Mouse (Mus musculus): ENCODE results near the gene Pamr1. TPM values are rescaled to one million over a fixed set of nuclear protein-coding genes. Genes with fewer than 3 reads are reported as not detected.

Gene Pamr1
- polyA plus RNA-seq, 1 experiment from 2014 or later, result 4.4 TPM

DNA sequence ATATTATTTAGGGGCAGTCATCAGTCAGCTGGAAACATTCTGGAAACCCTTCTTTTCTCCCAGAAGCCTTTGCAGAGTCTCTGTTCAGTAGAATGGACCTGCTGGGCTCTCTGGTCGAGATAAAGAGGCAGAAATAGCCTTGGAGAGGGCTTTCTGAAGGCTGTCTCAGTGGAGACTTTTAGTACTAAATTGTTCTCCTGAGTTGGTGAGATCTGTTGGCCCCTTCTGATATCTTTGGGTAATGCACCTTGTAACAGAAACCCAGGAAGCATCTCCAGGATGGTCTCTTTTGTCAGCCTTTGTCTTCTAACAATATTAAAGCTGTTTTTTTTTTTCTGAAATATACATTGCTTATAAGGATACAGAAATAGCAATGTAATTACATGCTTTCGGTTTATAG is 111.2 kb downstream of the Pamr1 start:
- 58% methylated on average over 2 of the region's 2 CpGs for WGBS

DNA sequence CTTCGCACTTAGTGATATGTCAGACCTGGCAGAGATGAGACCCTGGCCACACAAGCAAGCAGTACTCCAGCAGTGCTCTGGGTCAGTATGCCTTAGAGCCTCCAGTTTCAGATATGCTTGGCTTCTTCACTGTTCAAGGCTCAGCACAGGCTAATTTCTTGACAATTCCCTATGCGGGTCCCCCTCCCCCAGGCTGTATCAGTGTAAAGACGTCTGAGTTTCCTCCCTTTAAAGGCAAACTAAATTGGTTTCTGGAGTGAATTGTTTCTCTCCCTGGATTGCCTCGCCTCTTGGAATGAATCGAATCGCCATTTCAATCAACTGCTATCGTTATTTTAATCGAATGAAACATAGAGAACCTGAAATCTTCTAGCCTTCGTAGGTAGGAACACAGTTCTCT is 113.1 kb downstream of the Pamr1 start:
- Histone ChIP-seq H3K27me3 (ENCODE audit: control insufficient read depth, insufficient read depth, low read length) (peaks cover 17% of the 10 kb centered on the region), H3K4me3 (ENCODE audit: low read depth, low read length) (no peak overlapping the region), H3K9me3 (ENCODE audit: control insufficient read depth, low read length) (no peaks in the 10 kb centered on the region), H3K4me1 (ENCODE audit: control insufficient read depth, insufficient read depth, low read length) (no peaks in the 10 kb centered on the region), H3K27ac (replicated peaks; ENCODE audit: low read depth, low read length) (no peak overlapping the region), H3K36me3 (ENCODE audit: control insufficient read depth, insufficient read depth, low read length) (no peaks in the 10 kb centered on the region), H3K9ac (ENCODE audit: low read length) (no peak overlapping the region), H3K4me2 (ENCODE audit: low read depth, severe bottlenecking) (no peak overlapping the region)
- WGBS, result 61% methylated on average over 9 of the region's 9 CpGs
- no peak for DNase-seq (ENCODE audit: low spot score)
- ATAC-seq (ENCODE audit: insufficient number of reproducible peaks, low FRiP score, low TSS enrichment, low read depth), result no peak

More for the DNA sequence above, 111.2 kb downstream of the Pamr1 start:
- no peak for DNase-seq (ENCODE audit: low spot score)
- Histone ChIP-seq H3K4me1 (ENCODE audit: control insufficient read depth, insufficient read depth, low read length) (no peaks in the 10 kb centered on the region), H3K9me3 (ENCODE audit: control insufficient read depth, low read length) (no peaks in the 10 kb centered on the region), H3K9ac (ENCODE audit: low read length) (no peak overlapping the region), H3K4me2 (ENCODE audit: low read depth, severe bottlenecking) (no peak overlapping the region), H3K36me3 (ENCODE audit: control insufficient read depth, insufficient read depth, low read length) (no peaks in the 10 kb centered on the region), H3K27ac (replicated peaks; ENCODE audit: low read depth, low read length) (no peak overlapping the region), H3K27me3 (ENCODE audit: control insufficient read depth, insufficient read depth, low read length) (peaks cover 21% of the 10 kb centered on the region), H3K4me3 (ENCODE audit: low read depth, low read length) (no peak overlapping the region)
- no peak for ATAC-seq (ENCODE audit: insufficient number of reproducible peaks, low FRiP score, low TSS enrichment, low read depth)

GRCm38 (mm10) chr2:102663339-102663738 is 113.5 kb downstream of the Pamr1 start:
- Histone ChIP-seq H3K36me3 (ENCODE audit: control insufficient read depth, insufficient read depth, low read length) (no peaks in the 10 kb centered on the region), H3K27me3 (ENCODE audit: control insufficient read depth, insufficient read depth, low read length) (peaks cover 14% of the 10 kb centered on the region), H3K4me1 (ENCODE audit: control insufficient read depth, insufficient read depth, low read length) (no peaks in the 10 kb centered on the region), H3K27ac (replicated peaks; ENCODE audit: low read depth, low read length) (no peak overlapping the region), H3K9me3 (ENCODE audit: control insufficient read depth, low read length) (no peaks in the 10 kb centered on the region), H3K4me3 (ENCODE audit: low read depth, low read length) (no peak overlapping the region), H3K4me2 (ENCODE audit: low read depth, severe bottlenecking) (no peak overlapping the region), H3K9ac (ENCODE audit: low read length) (no peak overlapping the region)
- ATAC-seq (ENCODE audit: insufficient number of reproducible peaks, low FRiP score, low TSS enrichment, low read depth) (no peak), DNase-seq (ENCODE audit: low spot score) (no peak)
- 22% methylated on average over 6 of the region's 6 CpGs for WGBS

- Histone ChIP-seq H3K9ac (ENCODE audit: low read length) (no peak overlapping the region), H3K36me3 (ENCODE audit: control insufficient read depth, insufficient read depth, low read length) (no peaks in the 10 kb centered on the region), H3K4me1 (ENCODE audit: control insufficient read depth, insufficient read depth, low read length) (no peaks in the 10 kb centered on the region), H3K4me2 (ENCODE audit: low read depth, severe bottlenecking) (no peak overlapping the region), H3K9me3 (ENCODE audit: control insufficient read depth, low read length) (no peaks in the 10 kb centered on the region), H3K4me3 (ENCODE audit: low read depth, low read length) (no peak overlapping the region), H3K27me3 (ENCODE audit: control insufficient read depth, insufficient read depth, low read length) (peaks cover 12% of the 10 kb centered on the region), H3K27ac (replicated peaks; ENCODE audit: low read depth, low read length) (no peak overlapping the region)
- DNase-seq (ENCODE audit: low spot score), result no peak
- WGBS, result 58% methylated on average over 3 of the region's 3 CpGs
- no peak for ATAC-seq (ENCODE audit: insufficient number of reproducible peaks, low FRiP score, low TSS enrichment, low read depth)
Measured at GRCm38 (mm10) chr2:102663865-102664264, 114.1 kb downstream of the Pamr1 start.

- no peak for DNase-seq (ENCODE audit: low spot score)
- no peak overlapping the region for H3K9ac ChIP-seq (ENCODE audit: low read length)
- no peak overlapping the region for H3K4me2 ChIP-seq (ENCODE audit: low read depth, severe bottlenecking)
- H3K36me3 ChIP-seq (ENCODE audit: control insufficient read depth, insufficient read depth, low read length), result no peaks in the 10 kb centered on the region
- H3K4me3 ChIP-seq (ENCODE audit: low read depth, low read length), result no peak overlapping the region
- no peaks in the 10 kb centered on the region for H3K27me3 ChIP-seq (ENCODE audit: control insufficient read depth, insufficient read depth, low read length)
- ATAC-seq (ENCODE audit: insufficient number of reproducible peaks, low FRiP score, low TSS enrichment, low read depth), result no peak
- H3K4me1 ChIP-seq (ENCODE audit: control insufficient read depth, insufficient read depth, low read length), result no peaks in the 10 kb centered on the region
- no peaks in the 10 kb centered on the region for H3K9me3 ChIP-seq (ENCODE audit: control insufficient read depth, low read length)
- 80% methylated on average over 6 of the region's 6 CpGs for WGBS
- H3K27ac ChIP-seq (replicated peaks; ENCODE audit: low read depth, low read length), result no peak overlapping the region
Measured at GRCm38 (mm10) chr2:102667981-102668380, 118.2 kb downstream of the Pamr1 start.

- no peaks in the 10 kb centered on the region for H3K4me1 ChIP-seq (ENCODE audit: control insufficient read depth, insufficient read depth, low read length)
- H3K4me2 ChIP-seq (ENCODE audit: low read depth, severe bottlenecking), result no peak overlapping the region
- H3K4me3 ChIP-seq (ENCODE audit: low read depth, low read length), result no peak overlapping the region
- ATAC-seq (ENCODE audit: insufficient number of reproducible peaks, low FRiP score, low TSS enrichment, low read depth), result no peak
- H3K36me3 ChIP-seq (ENCODE audit: control insufficient read depth, insufficient read depth, low read length), result no peaks in the 10 kb centered on the region
- H3K9me3 ChIP-seq (ENCODE audit: control insufficient read depth, low read length), result no peaks in the 10 kb centered on the region
- H3K27me3 ChIP-seq (ENCODE audit: control insufficient read depth, insufficient read depth, low read length), result no peaks in the 10 kb centered on the region
- no peak overlapping the region for H3K27ac ChIP-seq (replicated peaks; ENCODE audit: low read depth, low read length)
- H3K9ac ChIP-seq (ENCODE audit: low read length), result no peak overlapping the region
- DNase-seq (ENCODE audit: low spot score), result no peak
- 14% methylated on average over 6 of the region's 6 CpGs for WGBS
Measured at GRCm38 (mm10) chr2:102669580-102669979, 119.8 kb downstream of the Pamr1 start.

DNA sequence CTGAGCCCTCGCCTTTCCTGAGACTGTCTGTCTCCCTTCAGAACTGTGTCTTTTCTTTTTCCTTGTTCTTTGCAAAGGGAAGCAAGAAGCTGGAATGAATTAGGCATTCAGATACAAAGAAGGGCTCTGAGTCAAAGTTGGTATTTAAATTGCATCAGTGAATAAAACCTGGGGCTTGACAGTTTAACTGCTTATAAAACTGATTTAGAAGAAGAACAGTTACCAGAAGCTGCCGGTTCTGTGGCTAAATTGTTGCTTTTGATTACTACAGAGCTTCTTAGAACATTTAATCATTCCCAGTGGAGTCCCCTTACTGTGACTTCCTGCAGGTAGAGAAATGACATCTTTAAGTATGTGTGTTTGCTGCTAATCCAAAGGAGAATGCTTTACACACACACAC is 124.8 kb downstream of the Pamr1 start:
- H3K36me3 ChIP-seq (ENCODE audit: control insufficient read depth, insufficient read depth, low read length), result no peaks in the 10 kb centered on the region
- H3K9me3 ChIP-seq (ENCODE audit: control insufficient read depth, low read length), result no peaks in the 10 kb centered on the region
- no peaks in the 10 kb centered on the region for H3K4me1 ChIP-seq (ENCODE audit: control insufficient read depth, insufficient read depth, low read length)
- WGBS, result 19% methylated on average over 2 of the region's 2 CpGs
- H3K4me3 ChIP-seq (ENCODE audit: low read depth, low read length), result no peak overlapping the region
- no peak overlapping the region for H3K27ac ChIP-seq (replicated peaks; ENCODE audit: low read depth, low read length)
- DNase-seq (ENCODE audit: low spot score) (no peak), ATAC-seq (ENCODE audit: insufficient number of reproducible peaks, low FRiP score, low TSS enrichment, low read depth) (no peak)
- no peaks in the 10 kb centered on the region for H3K27me3 ChIP-seq (ENCODE audit: control insufficient read depth, insufficient read depth, low read length)
- no peak overlapping the region for H3K4me2 ChIP-seq (ENCODE audit: low read depth, severe bottlenecking)
- H3K9ac ChIP-seq (ENCODE audit: low read length), result no peak overlapping the region

GRCm38 (mm10) chr2:102675275-102675674 is 125.5 kb downstream of the Pamr1 start:
- Histone ChIP-seq H3K4me1 (ENCODE audit: control insufficient read depth, insufficient read depth, low read length) (no peaks in the 10 kb centered on the region), H3K9me3 (ENCODE audit: control insufficient read depth, low read length) (no peaks in the 10 kb centered on the region), H3K4me2 (ENCODE audit: low read depth, severe bottlenecking) (no peak overlapping the region), H3K27me3 (ENCODE audit: control insufficient read depth, insufficient read depth, low read length) (no peaks in the 10 kb centered on the region), H3K27ac (replicated peaks; ENCODE audit: low read depth, low read length) (no peak overlapping the region), H3K4me3 (ENCODE audit: low read depth, low read length) (no peak overlapping the region), H3K36me3 (ENCODE audit: control insufficient read depth, insufficient read depth, low read length) (no peaks in the 10 kb centered on the region), H3K9ac (ENCODE audit: low read length) (no peak overlapping the region)
- WGBS, result 72% methylated on average over 6 of the region's 6 CpGs
- ATAC-seq (ENCODE audit: insufficient number of reproducible peaks, low FRiP score, low TSS enrichment, low read depth), result no peak
- DNase-seq (ENCODE audit: low spot score), result peak; percentile 79

DNA sequence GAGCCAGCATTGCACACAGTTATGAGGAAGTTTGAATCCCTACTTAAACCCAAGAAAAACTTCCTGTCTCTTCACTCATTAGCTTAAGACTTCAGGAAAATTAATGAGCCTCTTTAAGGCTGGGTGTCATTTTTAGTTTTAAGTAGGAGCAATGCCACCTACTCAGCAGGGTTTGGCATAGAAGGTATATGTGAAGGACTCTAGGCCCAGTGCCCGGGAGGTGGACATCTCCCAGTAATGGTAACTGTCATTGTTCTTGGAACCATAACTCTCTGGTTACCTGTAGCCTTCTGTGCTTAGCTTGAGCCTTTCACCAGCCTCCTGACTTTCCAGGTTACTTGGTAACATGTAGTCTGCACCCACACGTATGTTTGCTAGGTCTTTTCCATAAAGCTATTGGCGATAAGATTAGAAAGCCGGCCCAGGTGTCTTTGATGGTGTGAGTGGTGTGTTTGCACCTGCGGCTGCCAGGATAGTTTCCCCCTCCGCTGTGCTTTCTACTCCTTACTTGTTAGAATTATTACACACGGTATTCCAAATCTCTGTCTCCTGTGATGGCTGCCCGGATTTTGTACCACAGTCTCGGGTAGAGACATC is 127.0 kb downstream of the Pamr1 start:
- H3K27me3 ChIP-seq (ENCODE audit: control insufficient read depth, insufficient read depth, low read length), result no peaks in the 10 kb centered on the region
- ATAC-seq (ENCODE audit: insufficient number of reproducible peaks, low FRiP score, low TSS enrichment, low read depth), result no peak
- H3K27ac ChIP-seq (replicated peaks; ENCODE audit: low read depth, low read length), result no peak overlapping the region
- no peaks in the 10 kb centered on the region for H3K36me3 ChIP-seq (ENCODE audit: control insufficient read depth, insufficient read depth, low read length)
- no peak overlapping the region for H3K4me2 ChIP-seq (ENCODE audit: low read depth, severe bottlenecking)
- no peak overlapping the region for H3K9ac ChIP-seq (ENCODE audit: low read length)
- WGBS, result 94% methylated on average over 9 of the region's 9 CpGs
- no peak overlapping the region for H3K4me3 ChIP-seq (ENCODE audit: low read depth, low read length)
- DNase-seq (ENCODE audit: low spot score), result no peak
- no peaks in the 10 kb centered on the region for H3K4me1 ChIP-seq (ENCODE audit: control insufficient read depth, insufficient read depth, low read length)
- no peaks in the 10 kb centered on the region for H3K9me3 ChIP-seq (ENCODE audit: control insufficient read depth, low read length)
